Mouse (Mus musculus): ENCODE measurements around the gene Rec114.

DNA sequence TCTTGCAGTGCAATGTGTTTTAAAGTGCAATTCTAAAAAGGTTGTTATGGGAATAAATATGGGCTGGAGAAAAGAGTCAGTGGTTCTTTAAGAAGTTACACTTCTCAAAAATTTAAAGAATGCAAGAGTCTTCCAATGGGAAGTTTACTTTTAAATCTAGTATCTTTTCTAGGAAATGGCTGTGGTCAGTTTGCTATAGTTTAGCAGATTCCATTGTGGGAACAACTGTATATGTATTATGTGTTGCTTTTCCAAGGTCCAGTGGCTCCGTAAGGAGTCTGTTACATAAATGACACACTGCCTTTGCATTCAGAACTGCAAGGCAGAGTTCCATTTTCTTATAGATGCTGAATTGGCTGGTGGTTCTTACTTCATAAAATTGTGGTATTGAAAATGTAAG lies 120.8 kb downstream of the Rec114 start:
- TF ChIP-seq CTCF (IDR thresholded peaks at IDR 0.05; ENCODE audit: low read depth, low read length): no peak
- TF ChIP-seq TAL1 (conservative IDR thresholded peaks at IDR 0.05; ENCODE audit: low read depth, low read length): no peak
- TF ChIP-seq GATA2 (IDR thresholded peaks at IDR 0.05; ENCODE audit: borderline replicate concordance, low read depth, low read length): no peak
- no peak for TF ChIP-seq GATA1 (IDR thresholded peaks at IDR 0.05; ENCODE audit: borderline replicate concordance, low read length)

All from G1E (cell line).